Mouse (Mus musculus): ENCODE results near the gene Trak1. TPM values are rescaled to one million over a fixed set of nuclear protein-coding genes. Genes with fewer than 3 reads are reported as not detected.

The Trak1 gene
- total and polyA plus RNA-seq, 3 experiments = 8.2 to 28.6 (median 18.1) TPM

DNA sequence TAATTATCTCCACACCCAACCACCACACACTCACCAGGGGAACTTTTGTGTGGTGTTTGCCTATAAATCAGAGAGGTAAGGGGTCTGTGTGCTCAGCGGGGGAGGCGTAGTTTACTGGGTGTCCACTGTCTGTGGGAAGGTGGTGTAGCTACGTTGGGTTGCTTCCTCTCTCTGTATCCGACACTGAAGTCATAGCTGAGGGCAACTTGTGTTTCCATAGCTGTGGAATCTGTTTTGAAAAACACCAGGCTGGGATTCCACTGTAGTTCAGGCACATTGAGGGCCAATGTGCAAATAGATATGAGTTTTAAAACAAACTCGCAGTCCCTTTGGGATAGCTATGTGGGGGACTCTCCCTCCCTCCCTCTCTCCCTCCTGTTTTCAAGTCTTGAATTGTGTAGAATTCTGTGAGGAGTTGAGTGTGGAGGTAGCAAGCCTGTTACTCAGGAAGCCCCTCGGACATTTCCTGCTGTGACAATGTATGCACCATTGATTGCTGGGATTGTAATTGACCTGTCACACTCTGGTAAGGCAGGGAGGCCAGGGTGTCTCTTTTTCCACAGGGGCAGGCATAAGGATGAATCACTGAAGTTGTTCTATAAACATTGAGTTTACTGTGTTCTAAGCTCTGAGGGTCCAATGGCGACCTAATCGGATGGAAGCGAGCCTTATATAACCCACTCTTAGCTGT lies 54.2 kb downstream of the Trak1 start:
- Histone ChIP-seq H3K9ac (ENCODE audit: insufficient read depth, low read depth) (no peak overlapping the region), H3K4me3 (replicated peaks in 1 of 3; ENCODE audit: low read depth in 2 of 3, low read length in 2 of 3, poor library complexity in 1 of 3) (no peak overlapping the region), H3K79me2 (replicated peaks; ENCODE audit: control insufficient read depth, extremely low read depth, insufficient read depth, poor library complexity, severe bottlenecking) (no peaks in the 10 kb centered on the region), H3K27ac (ENCODE audit: insufficient read depth, low read depth) (no peak overlapping the region), H3K36me3 (replicated peaks in 1 of 2; ENCODE audit: control insufficient read depth in 1 of 2, insufficient read depth in 1 of 2, low read length in 1 of 2) (peaks cover 0 to 12% of the 10 kb centered on the region in 2 experiments), H3K4me2 (ENCODE audit: insufficient read depth, low read depth, poor library complexity, severe bottlenecking) (no peak overlapping the region), H3K4me1 (ENCODE audit: control insufficient read depth in 1 of 2, insufficient read depth in 2 of 2) (peaks cover 12 to 70% of the 10 kb centered on the region in 2 experiments), H3K9me3 (replicated peaks; ENCODE audit: low read length) (no peaks in the 10 kb centered on the region), H3K27me3 (replicated peaks) (no peaks in the 10 kb centered on the region)
- no peak for DNase-seq (ENCODE audit: extremely low read depth)
- TF ChIP-seq NRF1 (IDR thresholded peaks at IDR 0.05; ENCODE audit: low read depth, low read length) = no peak
- no peak for TF ChIP-seq BHLHE40 (IDR thresholded peaks at IDR 0.05; ENCODE audit: low read depth, low read length)
- no peak for TF ChIP-seq ETS1 (conservative IDR thresholded peaks at IDR 0.05; ENCODE audit: low read depth, low read length)
- no peak for TF ChIP-seq MXI1 (IDR thresholded peaks at IDR 0.05; ENCODE audit: low read depth, low read length)
- no peak for TF ChIP-seq E2F4 (IDR thresholded peaks at IDR 0.05; ENCODE audit: insufficient replicate concordance, low read depth, low read length)
- no peak for TF ChIP-seq MAZ (IDR thresholded peaks at IDR 0.05; ENCODE audit: low read depth, low read length)
- no peak for TF ChIP-seq TBP (conservative IDR thresholded peaks at IDR 0.05; ENCODE audit: low read depth, low read length)
- TF ChIP-seq HCFC1 (IDR thresholded peaks at IDR 0.05; ENCODE audit: low read depth, low read length) = no peak
- TF ChIP-seq EP300 (IDR thresholded peaks at IDR 0.05; ENCODE audit: low read length) = no peak
- TF ChIP-seq MAFK (IDR thresholded peaks at IDR 0.05; ENCODE audit: insufficient replicate concordance, low read length) = no peak
- in situ Hi-C loops (cut with MboI; ENCODE audit: low pct_ligation_motif_present, low pct_unique_long_range_greater_than_20kb, low sequenced_read_pairs) = loop anchor here (5.0 kb wide), 1 partner anchor 49 kb away; no protein-coding TSS in a partner anchor
- dilution Hi-C loops (cut with MboI; ENCODE audit: extremely low pct_ligation_motif_present, extremely low pct_unique_long_range_greater_than_20kb, low sequenced_read_pairs) = no loop called here

GRCm38 (mm10) chr9:121352131-121352606 lies 54.9 kb downstream of the Trak1 start:
- no peaks in the 10 kb centered on the region for H3K27me3 ChIP-seq (replicated peaks)
- no peaks in the 10 kb centered on the region for H3K79me2 ChIP-seq (replicated peaks; ENCODE audit: control insufficient read depth, extremely low read depth, insufficient read depth, poor library complexity, severe bottlenecking)
- in situ Hi-C loops (cut with MboI; ENCODE audit: low pct_ligation_motif_present, low pct_unique_long_range_greater_than_20kb, low sequenced_read_pairs) (loop anchor here (5.0 kb wide), 1 partner anchor 50 kb away; no protein-coding TSS in a partner anchor), dilution Hi-C loops (cut with MboI; ENCODE audit: extremely low pct_ligation_motif_present, extremely low pct_unique_long_range_greater_than_20kb, low sequenced_read_pairs) (no loop called here)
- peaks cover 0 to 16% of the 10 kb centered on the region in 2 experiments for H3K36me3 ChIP-seq (replicated peaks in 1 of 2; ENCODE audit: control insufficient read depth in 1 of 2, insufficient read depth in 1 of 2, low read length in 1 of 2)
- no peaks in the 10 kb centered on the region for H3K9me3 ChIP-seq (replicated peaks; ENCODE audit: low read length)
- no peak overlapping the region for H3K9ac ChIP-seq (ENCODE audit: insufficient read depth, low read depth)
- TF ChIP-seq SIN3A (IDR thresholded peaks at IDR 0.05; ENCODE audit: low read length) (no peak), RAD21 (IDR thresholded peaks at IDR 0.05; ENCODE audit: low read depth, low read length) (peak; percentile 47), CHD2 (IDR thresholded peaks at IDR 0.05; ENCODE audit: low read length) (no peak), ZKSCAN1 (IDR thresholded peaks at IDR 0.05; ENCODE audit: borderline replicate concordance, low read depth, low read length) (peak; percentile 24; the same call in 1 of the 2 replicates), MAX (IDR thresholded peaks at IDR 0.05; ENCODE audit: low read length) (peak; percentile 43; the same call in 1 of the 2 replicates), PAX5 (IDR thresholded peaks at IDR 0.05; ENCODE audit: low read length) (no peak), IRF4 (IDR thresholded peaks at IDR 0.05; ENCODE audit: low read depth, low read length) (no peak), CHD1 (IDR thresholded peaks at IDR 0.05; ENCODE audit: low read depth, low read length) (no peak), MEF2A (IDR thresholded peaks at IDR 0.05; ENCODE audit: borderline replicate concordance, low read depth, low read length) (no peak), NELFE (IDR thresholded peaks at IDR 0.05; ENCODE audit: low read depth, low read length) (peak; percentile 26; the same call in 1 of the 2 replicates), JUND (conservative IDR thresholded peaks at IDR 0.05; ENCODE audit: low read depth, low read length) (no peak), HCFC1 (IDR thresholded peaks at IDR 0.05; ENCODE audit: low read depth, low read length) (no peak), ELF1 (IDR thresholded peaks at IDR 0.05; ENCODE audit: low read depth, low read length) (no peak), CTCF (conservative IDR thresholded peaks at IDR 0.05 in 1 of 2, IDR thresholded peaks at IDR 0.05 in 1 of 2; ENCODE audit: low read depth in 2 of 2, low read length in 2 of 2) (peak; percentile 69 to 75), E2F4 (IDR thresholded peaks at IDR 0.05; ENCODE audit: insufficient replicate concordance, low read depth, low read length) (no peak), SMC3 (IDR thresholded peaks at IDR 0.05; ENCODE audit: low read depth, low read length) (peak; percentile 67), KAT2A (IDR thresholded peaks at IDR 0.05; ENCODE audit: insufficient replicate concordance, low read length) (no peak), BHLHE40 (IDR thresholded peaks at IDR 0.05; ENCODE audit: low read depth, low read length) (0 out of 2 replicates have a peak, but pooled peaks have one; percentile 19), MXI1 (IDR thresholded peaks at IDR 0.05; ENCODE audit: low read depth, low read length) (peak; percentile 40; the same call in 1 of the 2 replicates), ETS1 (conservative IDR thresholded peaks at IDR 0.05; ENCODE audit: low read depth, low read length) (no peak)
- H3K4me1 ChIP-seq (ENCODE audit: control insufficient read depth in 1 of 2, insufficient read depth in 2 of 2) = peaks cover 12 to 64% of the 10 kb centered on the region in 2 experiments
- H3K4me3 ChIP-seq (replicated peaks in 1 of 3; ENCODE audit: low read depth in 2 of 3, low read length in 2 of 3, poor library complexity in 1 of 3) = peak overlapping the region in 1 of 3 experiments; percentile 32
- peak; percentile 71 for DNase-seq (ENCODE audit: extremely low read depth)
- H3K27ac ChIP-seq (ENCODE audit: insufficient read depth, low read depth) = no peak overlapping the region
- peak overlapping the region; percentile 32; the same call in 1 of the 2 replicates for H3K4me2 ChIP-seq (ENCODE audit: insufficient read depth, low read depth, poor library complexity, severe bottlenecking)
